Mouse (Mus musculus) embryonic fibroblast, embryonic 13.5 days (primary cell): ENCODE data around the gene Slc37a1.

Experiments
- CTCF ChIP-seq: IDR thresholded peaks from 2 replicates; pipeline ENCODE4 v1.5.1; 2011; ENCODE audit warnings: mild to moderate bottlenecking, control low read depth, low read length, moderate library complexity, borderline replicate concordance; ENCODE audit not compliant: insufficient read depth
- POLR2A ChIP-seq: IDR thresholded peaks from 2 replicates; pipeline ENCODE4 v1.6.1; 2011; ENCODE audit warnings: low read depth, mild to moderate bottlenecking, control low read depth, low read length, moderate library complexity

- TF ChIP-seq CTCF (no peak), POLR2A (no peak)
Measured at GRCm38 (mm10) chr17:31370221-31370620, 83.6 kb downstream of the Slc37a1 start.
